Mouse (Mus musculus) liver, postnatal 0 days (tissue): ENCODE measurements at regions not wholly inside any gene's neighbourhood (a gene's known extent, or its start where the extent isn't known, plus 50 kb on each side); places are given as distances from the start of the nearest gene placed in this dataset.

Source experiments
- CTCF ChIP-seq: sonication (generic); IDR thresholded peaks from 2 replicates; pipeline ENCODE4 v1.5.1; 2016; ENCODE audit warnings: antibody characterized with exemption, low read depth
- EP300 ChIP-seq: IDR thresholded peaks from 2 replicates; pipeline ENCODE4 v1.6.1; 2016; ENCODE audit warnings: antibody characterized with exemption, low read depth, mild to moderate bottlenecking

DNA sequence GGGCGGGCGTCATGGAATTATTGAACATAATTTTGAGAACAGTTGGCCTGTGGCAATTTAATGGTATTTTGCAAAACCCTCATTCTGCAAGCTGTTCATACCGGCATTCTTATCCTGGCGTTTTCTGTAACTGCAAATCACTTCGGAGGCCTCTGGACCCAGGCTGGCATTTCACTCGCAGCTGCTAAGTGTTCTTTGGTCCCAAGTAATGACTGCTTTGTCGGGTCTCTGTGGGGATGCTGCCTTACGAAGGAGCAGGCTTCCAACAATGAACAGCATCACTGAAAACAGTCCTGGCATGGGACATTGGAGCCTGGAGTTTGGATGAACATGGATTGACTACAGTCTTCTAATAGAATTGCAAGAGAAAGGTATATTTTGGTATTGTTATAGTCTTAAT, 465.6 kb downstream of the Tmem132b start:
- no peak for TF ChIP-seq CTCF
- TF ChIP-seq EP300, result no peak
